Comparison of ENCODE assay signal across 10 mouse cellular contexts in genomic region chr13:63324978-63325848, GRCm38 (mm10).
DNase-seq lines count a peak whose midpoint lies in the region; ATAC-seq and TF ChIP-seq lines count a peak whose summit lies in the region.
"Had no signal": no experiment of that assay in that cellular context is flagged by ENCODE, and none has a peak within 500 bp of the region (broad histone marks: within the 10 kb centered on the region; RNA-seq: fewer than 3 reads in every experiment).

No protein-coding gene starts in this region.

- H3K27ac ChIP-seq in left cerebral cortex, adult 2 months, result peak overlapping the region; percentile 56
- H3K27ac ChIP-seq: neural tube, embryonic 12.5 days had no signal

- no peak overlapping the region for H3K4me3 ChIP-seq in left cerebral cortex, adult 2 months
- H3K4me3 ChIP-seq: neural tube, embryonic 12.5 days had no signal

- intact Hi-C loops in left cerebral cortex, adult 2 months (cut with DNase I), result no loop called here
- intact Hi-C loops in left cerebral cortex, postnatal 25 days (cut with DNase I), result no loop called here

- TF ChIP-seq CTCF in left cerebral cortex, adult 2 months (IDR thresholded peaks at IDR 0.05), result no peak

- no peak for DNase-seq in left cerebral cortex, adult 2 months (ENCODE audit: extremely low spot score in 1 of 2, low spot score in 2 of 2)
- no peak for DNase-seq in left cerebral cortex, postnatal 25 days (ENCODE audit: low spot score in 2 of 2)
- peak; percentile 31 for DNase-seq in adipocyte (ENCODE audit: low spot score)
- DNase-seq in lung, postnatal 36 days, result peak; percentile 63
- DNase-seq in frontal cortex, postnatal 25 days (ENCODE audit: low spot score in 2 of 2), result no peak
- DNase-seq in gastrocnemius, adult 8-10 months (ENCODE audit: low spot score in 2 of 2), result no peak
- DNase-seq in kidney, adult 11 months, result no peak
- DNase-seq: cerebellum, postnatal 10 days had no signal

- ATAC-seq in granulocyte monocyte progenitor cell, adult 5-6 weeks (replicated peaks; ENCODE audit: poor library complexity, severe bottlenecking), result peak; percentile 77

Comparison
In these comparisons a context has a peak if more than half of its experiments do, and no peak if none do; other contexts are left out.
1. DNase-seq: peak in adipocyte (single experiment) and lung, postnatal 36 days (single experiment); none in left cerebral cortex, adult 2 months (0 of 2), left cerebral cortex, postnatal 25 days (0 of 2), frontal cortex, postnatal 25 days (0 of 2), gastrocnemius, adult 8-10 months (0 of 2) and kidney, adult 11 months (single experiment).